Mouse (Mus musculus) lung, postnatal 4 days (tissue): ENCODE measurements at regions not wholly inside any gene's neighbourhood (a gene's known extent, or its start where the extent isn't known, plus 50 kb on each side); places are given as distances from the start of the nearest gene placed in this dataset.

ENCODE experiments used
- DNase-seq, 2 experiments: peaks; one replicate each; pipeline ENCODE4 v3.0.0; 2021

DNA sequence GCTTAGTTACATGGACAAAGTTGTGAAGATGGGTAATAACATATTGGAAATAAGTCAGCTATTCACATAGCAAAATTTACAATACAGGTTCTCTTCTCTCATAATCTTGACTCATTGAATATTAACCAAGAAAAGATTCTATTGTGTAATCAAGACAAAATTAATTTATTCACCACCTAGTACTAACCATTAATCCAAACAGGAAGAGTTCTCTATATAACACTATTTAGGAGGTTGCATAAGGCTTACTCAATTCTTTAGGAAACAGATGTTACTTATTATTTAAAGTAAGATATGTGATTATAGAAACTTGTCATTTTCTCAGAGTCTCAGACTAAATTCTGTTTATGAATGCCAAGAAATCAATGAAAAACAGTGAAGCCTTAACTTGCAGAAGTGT is 600.4 kb upstream of the Tusc1 start:
- DNase-seq = no peak

DNA sequence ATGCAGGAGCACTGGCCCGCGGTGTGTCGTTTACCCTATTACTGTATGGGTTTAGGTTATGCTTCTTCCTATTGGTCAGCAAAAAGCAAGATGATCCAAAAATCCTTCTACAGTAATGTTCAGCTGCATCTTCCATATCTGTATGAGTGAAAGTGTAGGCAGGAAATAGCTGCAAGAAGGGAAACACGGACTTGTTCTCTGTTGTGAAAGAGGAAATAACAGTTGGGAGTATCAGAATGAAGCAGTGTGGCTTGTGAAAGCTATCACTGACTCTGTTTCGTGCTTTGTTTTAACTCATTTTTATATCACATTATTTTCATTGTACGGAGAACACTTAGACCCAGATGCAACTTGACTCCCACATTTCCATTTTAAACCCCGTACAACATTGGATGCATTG is 591.8 kb upstream of the Tusc1 start:
- DNase-seq = no peak

DNA sequence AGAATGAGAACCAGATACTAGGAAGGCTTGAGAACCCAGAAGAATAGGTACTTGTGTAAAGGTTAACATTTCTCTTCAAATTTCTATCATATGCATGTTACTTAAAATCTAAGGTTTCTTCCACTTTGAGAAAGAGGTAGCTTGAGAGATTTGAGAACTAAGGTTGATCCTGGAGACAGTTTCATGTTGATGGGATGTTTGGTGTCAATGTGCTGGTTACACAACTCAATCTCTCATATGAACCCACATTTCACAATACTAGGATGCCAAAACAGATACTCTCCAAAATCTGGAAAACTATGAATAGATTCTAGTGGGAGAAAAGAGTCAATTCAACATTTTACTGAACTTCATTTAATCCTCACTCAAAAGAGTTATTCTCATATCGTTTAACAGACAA is 589.1 kb upstream of the Tusc1 start:
- DNase-seq = no peak

DNA sequence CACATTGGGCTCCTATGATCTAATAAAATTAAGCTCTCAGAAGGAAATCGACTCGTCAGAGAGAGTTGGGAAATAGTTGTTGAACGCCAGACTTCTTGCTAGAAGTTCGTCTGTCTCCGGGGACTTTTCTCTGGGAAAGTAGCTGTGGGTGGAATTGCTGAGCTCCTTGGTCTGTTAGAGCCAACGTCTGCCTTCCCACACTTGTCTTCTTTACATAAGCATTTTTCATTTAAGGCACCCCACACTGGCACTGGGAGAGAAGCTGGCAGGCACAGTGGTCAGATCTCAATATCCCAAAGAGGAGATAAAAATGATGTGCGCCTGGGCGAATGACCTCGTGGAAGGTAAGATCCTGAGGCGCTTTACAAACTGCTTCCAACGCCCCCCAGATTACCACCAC is 551.3 kb upstream of the Tusc1 start:
- no peak for DNase-seq

DNA sequence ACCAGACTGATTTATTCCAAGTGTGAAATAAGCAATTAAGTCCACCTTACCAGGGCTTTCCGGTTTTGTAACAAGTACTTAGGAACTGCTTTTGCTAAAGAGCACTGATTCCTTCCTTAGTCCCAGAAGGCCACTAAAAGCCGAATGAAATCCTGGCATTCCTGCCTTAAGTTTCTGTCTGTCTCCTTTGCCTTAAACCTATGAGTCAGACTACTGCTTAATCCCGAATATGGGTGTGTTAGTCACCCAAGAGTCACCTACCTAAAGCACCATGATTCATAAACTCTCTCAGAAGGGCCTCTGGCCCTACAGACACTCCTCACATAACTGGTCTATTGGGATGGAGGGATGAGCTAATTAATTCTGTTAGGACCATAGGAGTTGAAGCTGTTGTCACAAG is 546.0 kb upstream of the Tusc1 start:
- no peak for DNase-seq

DNA sequence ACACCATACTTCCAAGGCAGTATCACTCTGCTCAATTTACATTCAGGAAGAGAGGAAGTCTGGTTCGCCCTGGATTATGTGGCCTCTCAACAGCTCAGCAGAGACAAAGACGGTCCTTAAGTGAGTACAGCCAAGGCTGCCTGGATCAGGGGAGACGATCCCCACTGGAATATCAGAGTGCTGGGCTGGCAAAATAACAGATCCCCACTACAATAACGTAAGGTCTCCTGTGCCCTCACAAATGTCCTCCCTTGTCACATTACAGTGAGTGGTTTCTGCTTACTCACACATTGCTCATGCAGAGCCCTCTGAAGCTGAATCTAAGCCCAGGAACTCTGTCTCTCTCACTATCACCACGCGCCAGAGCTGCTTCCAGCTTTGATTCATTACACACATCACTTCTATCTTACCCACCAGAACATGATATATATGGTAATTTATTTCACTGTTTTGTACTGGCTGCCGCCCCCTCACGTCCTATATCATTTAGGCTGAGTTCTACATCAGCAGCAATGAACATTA is 544.1 kb upstream of the Tusc1 start:
- DNase-seq = no peak

DNA sequence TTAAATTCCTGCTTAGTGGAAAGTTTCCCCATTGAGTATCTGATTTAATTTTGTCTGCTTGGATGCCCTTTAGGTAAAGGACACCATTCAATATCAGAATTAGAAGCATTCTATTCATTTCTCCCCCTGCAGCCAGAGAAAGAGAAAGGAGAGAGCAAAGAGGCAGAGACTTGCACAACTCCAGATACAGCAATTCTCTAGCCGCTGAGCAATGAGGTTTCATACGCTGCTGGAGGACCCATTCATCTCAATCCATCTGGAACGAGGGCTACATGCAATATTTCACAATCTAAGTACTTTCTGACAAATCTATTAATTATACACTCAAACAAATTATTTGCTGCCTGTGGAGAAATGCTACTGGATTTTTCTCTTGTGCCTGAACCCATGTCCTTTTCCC is 538.0 kb upstream of the Tusc1 start:
- no peak for DNase-seq

DNA sequence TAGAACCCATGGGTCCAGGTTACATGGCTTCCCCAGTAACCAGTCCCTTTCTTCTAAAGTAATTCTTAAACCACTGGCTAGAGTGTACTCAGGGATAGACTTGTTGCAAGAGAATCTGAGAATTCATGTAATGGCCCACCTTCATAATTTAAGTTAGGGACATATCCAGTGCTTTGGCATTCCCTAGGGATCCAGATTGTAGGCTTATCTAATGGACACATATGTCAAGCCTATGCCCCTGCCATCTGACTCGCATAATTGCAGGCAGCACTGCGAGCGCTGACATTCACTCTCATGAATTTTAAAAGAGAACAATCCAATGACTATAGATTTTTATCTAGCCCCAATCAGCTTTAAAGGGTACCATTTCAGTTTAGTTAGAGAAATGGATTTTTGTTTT is 518.1 kb upstream of the Tusc1 start:
- no peak for DNase-seq

DNA sequence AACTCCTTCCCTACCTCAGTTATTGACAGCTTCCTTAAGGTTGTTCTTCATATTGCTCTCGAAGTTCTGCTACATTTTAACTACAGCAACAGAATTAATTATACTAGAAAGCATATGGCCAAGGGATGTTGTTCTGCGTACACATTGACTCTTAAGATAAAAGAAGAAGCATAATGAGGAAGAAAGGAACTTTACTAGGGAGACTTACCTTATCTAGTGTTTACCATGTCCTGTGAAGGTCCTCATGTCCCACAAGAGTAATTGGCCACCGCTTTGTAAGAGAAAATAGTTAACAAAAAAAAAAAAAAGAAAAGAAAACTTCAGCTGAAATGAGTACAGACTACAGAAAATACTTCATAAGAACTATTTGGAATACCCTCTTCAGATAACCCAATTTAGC is 513.9 kb upstream of the Tusc1 start:
- DNase-seq = no peak

DNA sequence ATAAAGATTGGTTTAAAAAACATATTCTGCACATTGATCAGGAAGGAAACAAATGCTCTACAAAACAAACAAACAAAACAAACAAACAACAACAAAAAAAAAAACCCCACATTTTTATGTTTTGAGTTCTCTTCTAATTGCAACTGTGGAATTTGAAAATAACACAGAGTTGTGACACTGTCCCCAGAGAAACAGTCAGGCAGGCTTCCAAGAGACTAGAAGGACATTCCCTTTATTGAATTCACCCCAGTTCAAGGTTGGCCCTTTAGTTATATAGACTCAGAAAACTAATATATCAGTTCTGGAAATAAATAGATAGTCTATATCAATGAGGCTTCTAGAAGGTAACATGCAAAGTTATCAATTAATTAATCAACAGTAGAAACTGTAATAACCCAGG is 495.4 kb upstream of the Tusc1 start:
- DNase-seq = no peak

DNA sequence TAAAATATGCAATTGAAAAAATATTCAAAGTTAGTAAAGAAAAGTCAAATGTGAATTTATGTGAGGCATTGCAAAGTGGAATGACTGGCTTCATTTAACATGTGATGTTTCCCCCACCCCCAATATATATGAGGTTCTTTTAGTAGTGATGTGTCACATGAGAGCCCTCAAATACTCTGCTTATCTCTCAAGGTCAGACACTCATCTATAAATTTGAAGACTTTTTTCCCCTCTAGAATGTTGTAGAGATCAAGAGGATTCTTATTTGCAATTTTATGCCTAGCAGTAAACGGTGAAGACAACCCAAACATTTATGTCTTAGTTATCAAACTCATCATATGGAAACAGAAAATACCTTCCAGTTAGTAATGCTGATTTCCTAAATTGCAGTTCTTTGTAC is 457.8 kb upstream of the Tusc1 start:
- no peak for DNase-seq

DNA sequence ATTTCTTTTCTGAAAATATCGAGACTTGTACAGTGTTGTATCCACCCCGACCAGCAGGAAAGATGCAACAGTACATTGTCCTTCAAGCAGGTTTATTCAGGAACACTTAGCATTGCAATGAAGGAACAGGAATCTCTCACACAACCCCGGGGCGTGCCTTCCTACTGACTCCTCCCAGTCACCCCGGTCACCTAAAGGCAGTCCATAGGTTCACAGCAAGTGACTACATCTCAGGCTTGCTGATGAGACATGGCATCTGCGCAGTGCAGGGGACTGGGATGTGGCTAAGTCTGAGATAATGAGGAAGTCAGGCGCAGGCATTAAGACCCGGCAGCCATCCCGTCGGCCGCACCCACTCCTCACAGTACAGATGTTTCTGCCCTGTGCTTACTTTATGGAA is 454.8 kb upstream of the Tusc1 start:
- DNase-seq = no peak

DNA sequence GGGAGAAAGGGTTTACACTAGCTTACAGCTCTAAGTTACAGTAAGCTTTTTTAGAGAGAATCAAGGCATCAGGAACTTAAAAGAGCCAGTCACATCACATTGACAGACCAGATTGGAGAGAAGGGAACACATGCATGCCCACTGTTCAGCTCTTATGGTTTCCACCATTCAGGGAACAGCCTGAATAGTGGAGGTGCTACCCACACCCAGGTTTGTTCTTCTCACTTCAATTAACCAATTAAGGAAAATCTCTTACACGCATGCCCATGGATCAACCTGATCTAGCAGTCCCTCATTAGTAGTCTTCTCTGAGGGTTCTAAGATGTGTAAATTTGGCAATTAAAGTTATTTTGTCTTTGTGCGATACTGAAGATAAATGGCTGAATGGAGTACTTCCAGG is 419.2 kb upstream of the Tusc1 start:
- DNase-seq = no peak

DNA sequence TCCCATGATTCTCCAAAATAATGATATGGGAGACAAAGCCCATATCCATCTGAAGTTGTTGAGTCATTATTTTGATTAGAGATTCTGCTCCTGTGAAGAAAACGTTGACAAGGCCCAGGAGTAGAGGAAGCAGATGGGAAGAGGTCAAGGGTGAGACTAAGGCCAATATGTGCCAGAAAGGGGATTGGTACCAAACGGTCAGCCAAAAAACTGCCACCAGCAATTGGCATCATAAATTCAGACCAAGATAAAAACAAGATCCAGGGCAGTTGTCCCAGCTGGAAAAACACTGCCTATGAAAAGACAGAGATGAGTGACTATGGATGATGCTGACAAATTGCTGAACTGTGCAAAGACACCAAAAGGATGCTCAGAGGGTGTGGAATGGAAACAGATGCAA is 411.0 kb upstream of the Tusc1 start:
- no peak for DNase-seq

DNA sequence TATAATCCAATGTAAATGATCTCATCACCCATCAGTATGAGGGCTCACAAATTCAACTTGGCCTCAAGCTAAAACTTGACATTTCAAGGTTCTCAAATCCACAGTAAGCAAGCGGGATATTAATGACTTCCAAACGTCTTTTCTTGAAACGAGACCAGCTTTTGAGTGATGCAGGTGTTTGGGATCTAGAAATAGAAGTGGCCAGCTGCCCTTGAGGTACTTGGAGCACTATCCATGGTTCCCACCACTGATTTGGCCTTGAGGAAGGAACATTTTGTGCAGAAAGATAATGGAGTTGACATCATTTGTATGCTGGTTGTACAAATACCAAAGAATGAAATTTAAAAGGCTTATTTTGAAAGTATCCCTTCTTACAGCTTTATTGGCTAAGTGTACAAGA is 378.4 kb upstream of the Tusc1 start:
- DNase-seq = no peak

DNA sequence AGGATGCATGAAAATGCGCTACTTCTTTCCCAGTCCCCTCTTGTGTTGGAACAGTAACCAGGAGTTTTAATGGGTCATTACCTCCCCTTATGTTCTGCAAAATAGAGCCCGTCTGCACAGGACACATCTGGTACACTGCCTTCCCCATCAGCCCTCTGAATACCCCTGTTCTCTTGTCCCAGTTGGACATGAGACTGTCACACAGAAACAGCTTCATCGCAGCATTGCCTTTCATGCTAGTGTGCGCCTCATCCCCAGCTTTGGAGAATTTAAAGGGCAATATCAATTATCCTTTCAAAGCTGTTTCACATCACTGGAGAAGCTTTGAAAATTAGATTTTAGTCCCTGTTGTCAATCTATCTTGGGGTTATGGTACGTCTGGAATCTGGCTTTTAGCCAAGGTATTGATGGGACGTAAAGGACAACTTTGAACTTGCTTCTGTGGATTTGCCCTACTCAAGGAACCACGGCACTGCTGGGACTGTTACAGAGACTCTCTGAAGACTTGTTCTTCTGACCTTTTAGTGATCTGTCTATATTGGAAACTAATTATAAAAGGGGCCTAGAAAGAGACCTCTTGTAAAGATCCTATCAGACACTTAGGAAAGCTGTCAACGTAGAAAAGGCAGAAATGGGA is 341.2 kb upstream of the Tusc1 start:
- no peak for DNase-seq

DNA sequence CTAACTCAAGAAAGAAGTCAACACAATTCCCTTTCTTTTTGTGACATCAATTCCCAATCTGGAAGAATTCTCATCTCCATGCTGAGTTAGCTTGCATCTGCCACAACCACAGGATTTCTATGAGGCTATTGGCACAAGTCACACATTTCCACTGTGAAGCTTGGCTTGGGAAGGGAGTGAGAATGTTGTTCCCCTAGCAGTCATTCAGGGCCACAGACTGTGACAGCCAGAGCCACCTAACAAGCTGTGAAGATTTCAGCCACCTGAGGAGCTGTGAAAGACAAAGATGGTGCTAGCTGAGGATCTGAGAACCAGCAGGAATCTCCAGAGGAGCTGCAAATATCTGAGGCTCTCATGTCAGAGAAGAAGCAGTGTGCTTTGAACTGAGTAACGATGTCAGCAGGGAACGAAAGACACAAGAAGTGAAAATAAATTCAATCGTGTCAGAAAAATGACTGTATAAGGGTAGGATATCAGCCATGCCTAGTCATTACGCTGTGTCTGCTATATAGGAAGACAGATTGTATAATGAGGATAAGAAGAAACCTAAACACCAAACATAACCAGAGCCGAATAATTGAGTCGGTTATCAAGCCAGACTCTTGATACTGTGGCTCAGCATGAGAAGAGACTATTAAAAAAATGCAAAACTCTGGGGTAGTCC is 340.6 kb upstream of the Tusc1 start:
- no peak for DNase-seq

DNA sequence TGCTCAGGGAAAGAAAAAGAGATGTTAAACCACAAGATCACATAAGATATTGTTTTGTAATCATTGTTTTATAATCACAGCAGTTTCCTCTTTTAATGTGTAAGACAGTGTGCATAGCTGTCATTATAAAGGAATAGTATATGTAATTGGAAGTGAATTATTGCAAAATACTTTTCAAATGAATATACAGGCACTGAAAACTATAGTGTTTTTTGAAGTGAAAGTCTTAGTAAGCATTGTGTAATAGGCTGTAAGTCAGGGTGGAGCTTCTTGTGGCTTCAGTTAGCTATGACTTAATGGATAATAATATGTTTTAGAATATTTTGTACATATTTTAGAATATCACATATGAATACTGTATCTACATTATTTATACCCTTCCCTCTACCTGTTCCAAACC is 333.7 kb upstream of the Tusc1 start:
- DNase-seq = no peak

DNA sequence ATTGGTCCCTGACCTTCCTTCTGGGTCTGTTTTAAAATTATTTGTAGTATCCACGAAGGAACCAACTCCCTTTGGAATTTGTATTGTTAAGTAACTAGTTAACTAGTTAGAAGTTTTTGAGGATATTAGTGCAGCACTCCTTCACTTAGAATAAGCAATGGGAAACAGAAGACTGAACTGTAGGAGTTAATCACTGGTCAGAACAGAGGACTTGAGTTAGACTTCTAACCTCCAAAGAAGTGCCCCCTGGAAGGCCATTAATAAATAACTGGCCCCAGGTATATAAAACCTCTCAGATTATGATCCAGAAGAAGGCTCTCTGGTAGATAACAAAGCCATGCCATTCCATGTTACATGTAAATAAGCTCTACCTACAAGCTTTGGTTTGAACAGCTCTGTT is 329.0 kb upstream of the Tusc1 start:
- no peak for DNase-seq

DNA sequence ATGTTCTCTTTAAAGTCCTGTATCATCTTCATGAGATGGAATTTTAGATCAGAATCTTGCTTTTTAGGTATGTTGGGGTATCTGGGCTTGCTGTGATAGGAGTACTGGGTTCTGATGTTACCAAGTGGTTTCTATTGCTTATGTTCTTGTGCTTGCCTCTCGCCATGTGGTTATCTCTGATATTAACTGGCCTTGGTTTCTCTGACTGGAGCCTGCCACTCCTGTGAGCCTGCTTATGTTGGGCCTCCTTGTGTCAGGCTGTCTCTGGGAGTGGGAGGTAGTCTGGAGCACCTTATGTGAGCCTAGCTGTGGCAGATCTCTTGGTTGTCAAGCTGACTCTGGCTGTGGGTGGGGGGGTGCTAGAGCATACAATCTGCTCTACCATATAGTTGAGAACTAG is 302.9 kb upstream of the Tusc1 start:
- no peak for DNase-seq

DNA sequence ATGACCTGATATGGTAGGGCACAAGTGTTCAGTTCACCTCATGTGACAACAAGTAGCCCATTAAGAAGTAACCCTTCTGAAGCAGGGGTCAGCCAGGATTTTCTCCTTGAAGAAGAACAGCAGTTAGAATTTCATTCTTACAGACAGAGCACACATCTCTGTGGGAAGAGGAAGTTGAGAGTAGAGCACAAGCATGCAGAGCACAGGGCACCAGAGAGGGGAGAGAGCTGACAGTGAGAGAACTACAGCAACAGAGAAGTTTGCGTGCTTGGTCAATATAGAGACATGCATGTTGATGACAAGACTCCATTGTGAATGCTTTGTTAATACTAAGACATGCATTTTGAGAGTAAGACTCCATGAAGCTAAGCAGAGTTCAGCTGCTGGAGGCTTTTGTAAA is 263.2 kb upstream of the Tusc1 start:
- DNase-seq = no peak

DNA sequence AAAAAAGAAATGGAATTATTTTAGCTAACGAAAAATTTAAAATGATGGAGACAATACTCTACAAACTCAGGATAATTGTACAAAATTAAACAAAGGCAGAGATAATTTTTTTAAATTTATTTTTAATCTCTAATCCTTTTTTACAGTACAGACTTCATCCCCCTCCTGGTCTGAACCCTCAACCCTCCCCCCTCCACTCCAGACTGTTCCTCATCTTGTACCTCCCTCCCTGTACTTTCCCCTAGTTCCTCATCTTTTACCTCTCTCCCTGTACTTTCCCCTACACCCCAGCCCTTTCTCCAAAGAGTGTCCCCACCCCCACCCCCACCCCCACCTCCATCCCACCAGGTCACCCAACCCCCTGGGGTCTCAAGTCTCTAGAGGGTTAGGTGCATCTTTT is 249.0 kb upstream of the Tusc1 start:
- no peak for DNase-seq

DNA sequence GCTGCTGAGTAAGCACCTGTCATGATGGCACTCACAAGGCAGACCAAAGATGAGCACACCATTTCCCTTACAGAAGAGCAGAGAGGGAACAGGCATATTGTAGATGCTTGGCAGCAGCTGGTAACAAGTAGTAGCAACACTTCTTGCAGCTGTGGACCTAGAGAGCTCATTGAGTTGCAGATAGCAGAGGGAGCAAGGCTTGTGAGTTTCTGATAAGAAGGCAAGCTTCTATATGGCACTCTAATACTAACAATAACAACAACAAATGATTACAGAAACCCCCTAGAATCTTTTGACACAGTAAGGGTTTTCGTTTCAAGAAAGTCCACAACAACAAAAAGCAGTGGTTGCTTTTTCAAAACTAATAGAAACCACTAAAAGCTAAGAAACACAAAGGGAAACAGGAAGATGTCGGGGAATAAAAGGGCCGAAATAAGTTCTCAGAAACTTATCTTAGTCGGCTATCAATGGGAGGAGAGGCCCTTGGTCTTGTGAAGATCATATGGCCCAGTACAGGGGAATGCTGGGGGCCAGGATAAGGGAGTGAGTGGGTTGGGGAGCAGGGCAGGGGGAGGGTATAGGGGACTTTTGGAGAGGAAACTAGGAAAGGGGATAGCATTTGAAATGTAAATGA is 248.5 kb upstream of the Tusc1 start:
- DNase-seq = no peak

DNA sequence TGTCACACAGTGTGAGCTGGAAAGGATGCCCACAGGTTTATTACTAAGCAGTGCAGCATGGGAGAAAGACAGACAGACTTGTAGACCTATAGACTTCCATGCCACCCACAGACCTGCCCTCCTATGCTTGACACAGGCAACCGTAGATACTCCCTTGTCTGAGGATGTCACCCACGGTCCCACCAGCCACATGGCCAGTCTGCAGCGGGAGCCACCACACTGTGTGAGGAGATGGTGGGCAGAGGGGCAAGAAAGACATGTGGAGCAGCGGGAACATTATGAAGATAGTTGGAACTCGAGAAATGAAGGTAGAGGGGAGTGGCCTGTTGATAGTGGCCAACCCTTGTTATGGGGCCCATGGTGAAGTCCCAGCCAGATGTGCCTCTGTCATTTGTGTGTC is 244.0 kb upstream of the Tusc1 start:
- no peak for DNase-seq
